Mouse (Mus musculus) megakaryocyte, embryonic 14.5 days (primary cell): ENCODE data around the gene Cpne2.

Source experiments
- FLI1 ChIP-seq: IDR thresholded peaks from 2 replicates; pipeline ENCODE4 v1.6.1; 2012; ENCODE audit warnings: low read length, inconsistent platforms, mixed read lengths
- GATA1 ChIP-seq: IDR thresholded peaks from 3 replicates; pipeline ENCODE4 v1.6.1; 2012; ENCODE audit warnings: mixed read lengths, low read length, inconsistent platforms, borderline replicate concordance

DNA sequence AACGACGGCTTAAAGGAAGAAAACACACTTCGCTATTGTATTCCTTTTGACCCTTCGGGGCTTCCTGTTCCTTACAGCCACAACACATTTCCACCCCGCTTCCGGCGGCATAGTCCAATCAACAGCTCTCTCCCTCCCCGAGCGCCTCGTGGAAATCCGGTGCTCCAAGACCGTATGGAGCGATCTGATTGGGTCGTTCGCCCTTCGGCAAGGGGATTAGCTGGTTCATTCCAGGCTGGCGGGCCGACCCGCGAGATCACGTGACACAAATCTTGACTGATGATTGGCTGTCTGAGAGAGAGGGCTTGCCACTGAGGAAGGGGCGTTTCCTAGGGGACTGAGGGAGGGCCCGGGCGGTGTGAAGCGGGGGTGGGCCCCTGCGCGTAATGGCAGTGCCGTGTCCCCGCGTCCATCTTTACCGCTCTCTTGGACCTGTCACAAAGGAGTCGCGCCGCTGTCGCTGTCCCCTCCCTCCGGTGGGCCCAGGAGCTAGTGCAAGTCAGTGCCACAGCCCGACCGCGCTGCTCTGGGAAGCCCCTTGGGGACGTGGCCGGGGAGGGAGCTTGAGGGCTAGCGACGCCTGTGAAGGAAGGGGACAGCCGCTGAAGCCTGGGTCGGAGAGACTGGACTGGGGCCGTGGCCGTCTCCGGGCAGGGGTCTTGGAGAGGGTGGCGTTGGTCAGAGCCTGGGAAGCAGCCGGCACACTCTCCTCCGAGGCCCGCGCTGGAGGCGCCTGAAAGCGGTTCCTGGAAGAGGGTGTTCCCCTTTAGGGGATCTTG lies 69.0 kb downstream of the Cpne2 start, which contains the start of the genes Rspry1 and Fam192a:
- TF ChIP-seq FLI1, result peak; percentile 55; the same call in 1 of the 2 replicates
- TF ChIP-seq GATA1, result no peak
